Mouse (Mus musculus) thymus, adult 18-20 months (tissue): Measurements from ENCODE around the gene Spaca4.

Experiments used
- DNase-seq, 2 experiments: peaks; one replicate each; pipeline ENCODE4 v3.0.0; 2022; ENCODE audit warnings: mixed read lengths in 2 of 2

Spaca4 gene

DNA sequence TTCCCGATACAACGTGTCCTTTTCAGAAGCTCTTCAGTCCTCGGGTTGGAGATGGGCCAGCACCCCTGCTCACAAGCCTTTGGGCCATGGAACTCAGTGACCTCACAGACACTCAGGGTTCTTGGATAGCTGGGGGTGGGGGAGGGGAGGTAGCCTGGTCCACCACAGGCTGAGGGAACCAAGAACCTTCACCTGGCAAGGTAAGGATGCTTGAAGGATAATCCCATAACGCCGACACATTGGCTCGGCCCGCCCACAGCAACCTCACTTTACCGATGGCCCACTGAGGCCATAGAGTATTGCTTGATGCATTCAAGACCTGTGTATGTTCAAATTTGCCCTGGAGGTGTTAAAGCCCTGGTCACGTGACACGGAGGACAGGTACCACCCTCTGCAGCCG lies at the start of gene Spaca4:
Spaca4 (minus strand) TSS at position 101 of the 400 bp plus-strand sequence.
- DNase-seq = no peak

- DNase-seq = no peak
Observed at GRCm38 (mm10) chr7:45775237-45775636, 49.6 kb upstream of the Spaca4 start.

- DNase-seq = no peak
Observed at GRCm38 (mm10) chr7:45771101-45771500, 45.5 kb upstream of the Spaca4 start.

- DNase-seq = no peak
Observed at GRCm38 (mm10) chr7:45770427-45771082, 44.9 kb upstream of the Spaca4 start.

DNA sequence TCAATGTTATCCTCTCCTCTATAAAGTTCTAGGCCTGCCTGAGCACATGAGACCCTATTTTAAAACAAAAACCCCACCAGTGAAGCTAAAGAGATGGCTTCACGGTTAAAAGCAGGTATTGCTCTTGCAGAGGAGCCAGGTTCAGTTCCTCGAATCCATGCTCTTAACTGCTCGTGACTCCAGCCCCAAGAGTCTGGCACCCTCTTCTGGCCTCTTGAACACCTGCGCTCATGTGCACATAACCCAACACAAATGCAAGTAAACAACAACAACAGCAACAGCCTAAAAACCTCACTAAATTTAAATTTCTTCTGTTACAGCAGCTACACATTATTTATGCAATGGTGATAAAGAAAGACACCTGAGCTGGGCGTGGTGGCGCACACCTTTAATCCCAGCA lies 41.9 kb upstream of the Spaca4 start:
- no peak for DNase-seq

GRCm38 (mm10) chr7:45766764-45767163 lies 41.2 kb upstream of the Spaca4 start:
- no peak for DNase-seq

GRCm38 (mm10) chr7:45765995-45766394 lies 40.4 kb upstream of the Spaca4 start:
- DNase-seq = no peak

- no peak for DNase-seq
Observed at GRCm38 (mm10) chr7:45760151-45760550, 34.5 kb upstream of the Spaca4 start.

DNA sequence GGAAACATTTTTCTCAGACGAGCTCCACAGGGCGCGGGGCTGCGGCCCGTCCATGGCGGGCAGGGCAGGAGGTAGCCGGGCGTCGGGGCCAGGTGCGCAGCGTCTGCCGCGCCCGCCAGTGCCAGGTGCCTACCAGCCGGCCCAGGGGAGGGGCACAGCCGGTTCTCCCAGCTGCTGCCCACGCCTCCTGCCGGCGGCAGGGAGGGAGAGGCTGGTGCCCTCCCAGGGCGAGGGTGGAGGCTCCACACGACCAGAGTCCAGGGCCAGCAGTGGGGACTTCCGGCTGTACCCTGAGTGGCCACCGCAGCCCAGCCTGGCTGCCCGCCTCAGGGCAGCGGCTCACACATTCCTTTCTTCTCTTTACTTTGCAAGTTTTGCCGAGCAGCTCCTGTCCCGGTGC lies 33.8 kb upstream of the Spaca4 start:
- DNase-seq = peak in 1 of 2 experiments; percentile 21

GRCm38 (mm10) chr7:45755703-45756102 lies 30.1 kb upstream of the Spaca4 start:
- DNase-seq = no peak

- DNase-seq = no peak
Observed at GRCm38 (mm10) chr7:45750162-45750561, 24.5 kb upstream of the Spaca4 start.

GRCm38 (mm10) chr7:45749401-45749800 lies 23.8 kb upstream of the Spaca4 start:
- no peak for DNase-seq

DNA sequence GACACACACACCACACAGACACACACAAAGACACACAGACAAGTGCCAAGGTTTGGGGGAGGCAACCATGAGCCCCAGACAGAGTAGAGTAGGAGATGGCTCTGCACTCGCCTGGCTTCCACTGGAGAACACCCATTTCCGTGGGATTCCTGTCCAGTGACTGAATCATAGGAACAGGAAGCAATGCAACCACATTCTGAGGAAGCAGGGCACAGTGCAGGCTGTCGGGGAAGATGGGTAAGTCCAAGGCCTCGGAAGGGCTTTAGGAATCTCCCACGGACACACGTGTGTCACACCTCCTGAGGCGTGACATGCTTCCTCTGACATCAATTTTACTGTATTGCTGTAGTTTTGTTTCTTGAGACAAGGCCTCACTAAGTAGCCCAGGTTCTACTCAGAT lies 22.5 kb upstream of the Spaca4 start:
- no peak for DNase-seq

DNA sequence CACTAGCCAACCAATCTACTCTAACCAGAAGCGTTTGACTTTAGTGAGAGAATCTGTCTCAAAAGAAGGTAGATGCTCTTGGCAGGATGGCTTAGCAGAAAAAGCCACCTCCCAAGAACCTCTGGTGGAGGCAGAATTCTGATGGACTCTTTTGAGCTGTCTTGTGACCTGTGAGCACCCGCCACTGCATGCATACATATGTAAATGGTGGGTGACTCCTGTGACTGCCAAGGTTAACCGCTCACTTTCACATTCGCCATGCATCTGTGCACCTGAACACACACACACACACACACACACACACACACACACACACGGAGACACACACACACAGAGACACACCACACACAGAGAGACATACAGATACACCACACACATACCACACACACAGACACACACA lies 21.8 kb upstream of the Spaca4 start:
- DNase-seq = no peak

- no peak for DNase-seq
Observed at GRCm38 (mm10) chr7:45746518-45746917, 20.9 kb upstream of the Spaca4 start.

GRCm38 (mm10) chr7:45744387-45744786 lies 18.8 kb upstream of the Spaca4 start:
- no peak for DNase-seq

- no peak for DNase-seq
Observed at GRCm38 (mm10) chr7:45742338-45742737, 16.7 kb upstream of the Spaca4 start.

DNA sequence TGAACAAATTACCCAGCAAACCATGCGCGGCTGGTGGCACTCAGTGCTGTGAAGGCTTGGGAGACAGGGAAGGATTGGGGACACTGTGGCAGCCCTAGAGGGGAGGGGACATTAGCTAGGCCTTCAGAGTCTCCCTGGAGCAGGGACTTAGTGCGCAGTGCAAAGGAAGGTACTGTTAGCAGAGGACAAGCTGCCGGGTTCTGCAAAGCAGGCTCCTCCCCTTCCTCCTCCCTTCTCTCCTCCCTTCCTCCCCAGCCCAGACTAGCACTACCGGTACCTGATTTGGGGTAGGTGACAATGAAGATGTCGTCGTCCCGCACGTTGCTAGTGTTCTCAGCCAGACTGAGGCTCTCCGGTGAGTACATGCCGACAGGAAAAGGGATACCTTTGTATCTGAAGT lies 16.2 kb upstream of the Spaca4 start:
- DNase-seq = peak in 1 of 2 experiments; percentile 59

DNA sequence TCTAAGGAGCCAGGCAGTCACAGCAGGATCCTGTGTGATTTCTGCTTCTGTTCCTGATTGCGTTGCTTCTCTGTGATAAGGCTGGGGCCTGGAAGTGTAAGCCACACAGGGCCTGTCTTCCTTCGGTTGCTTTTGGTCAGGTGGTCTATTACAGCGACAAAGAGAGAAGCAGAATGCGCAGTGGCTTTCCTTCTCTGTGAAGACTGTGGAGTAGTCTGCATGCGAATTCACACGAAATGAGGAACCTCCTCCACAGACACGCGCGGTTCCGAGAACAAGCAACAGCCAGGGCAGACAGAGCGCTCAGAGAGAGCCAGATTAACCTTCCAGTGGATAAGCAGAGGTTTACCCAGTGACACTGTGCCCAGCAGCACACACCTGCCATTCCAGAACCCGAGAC lies 15.7 kb upstream of the Spaca4 start:
- DNase-seq = no peak

GRCm38 (mm10) chr7:45739820-45740219 lies 14.2 kb upstream of the Spaca4 start:
- DNase-seq = no peak

DNA sequence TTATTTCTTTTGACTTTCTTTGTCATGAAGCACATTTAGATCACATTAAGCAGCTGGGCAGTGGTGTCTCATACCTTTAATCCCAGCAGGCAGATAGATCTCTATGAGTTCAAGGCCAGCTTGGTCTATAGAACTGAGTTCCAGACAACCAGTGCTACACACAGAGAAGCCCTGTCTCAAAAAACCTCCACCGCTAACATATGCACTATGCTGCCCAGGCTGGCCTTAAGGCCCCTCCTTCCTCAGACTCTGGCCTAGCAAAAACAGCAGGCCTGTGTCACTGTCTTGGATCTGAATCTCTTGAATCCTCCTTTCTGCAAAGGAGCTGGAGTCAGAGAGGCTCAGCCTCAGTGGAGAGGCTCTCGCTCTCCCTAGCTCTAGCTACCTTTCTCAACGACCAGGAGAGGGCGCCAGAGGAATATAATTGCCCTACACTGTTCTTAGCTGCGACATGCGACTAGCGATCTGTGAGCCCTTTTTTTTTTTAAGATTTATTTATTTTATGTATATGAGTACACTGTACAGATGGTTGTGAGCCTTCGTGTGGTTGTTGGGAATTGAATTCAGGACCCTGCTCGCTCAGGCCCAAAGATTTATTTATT lies 13.7 kb upstream of the Spaca4 start:
- DNase-seq = peak in 1 of 2 experiments; percentile 71

- peak; percentile 74 to 87 for DNase-seq
Observed at GRCm38 (mm10) chr7:45733477-45733876, 7.9 kb upstream of the Spaca4 start.

DNA sequence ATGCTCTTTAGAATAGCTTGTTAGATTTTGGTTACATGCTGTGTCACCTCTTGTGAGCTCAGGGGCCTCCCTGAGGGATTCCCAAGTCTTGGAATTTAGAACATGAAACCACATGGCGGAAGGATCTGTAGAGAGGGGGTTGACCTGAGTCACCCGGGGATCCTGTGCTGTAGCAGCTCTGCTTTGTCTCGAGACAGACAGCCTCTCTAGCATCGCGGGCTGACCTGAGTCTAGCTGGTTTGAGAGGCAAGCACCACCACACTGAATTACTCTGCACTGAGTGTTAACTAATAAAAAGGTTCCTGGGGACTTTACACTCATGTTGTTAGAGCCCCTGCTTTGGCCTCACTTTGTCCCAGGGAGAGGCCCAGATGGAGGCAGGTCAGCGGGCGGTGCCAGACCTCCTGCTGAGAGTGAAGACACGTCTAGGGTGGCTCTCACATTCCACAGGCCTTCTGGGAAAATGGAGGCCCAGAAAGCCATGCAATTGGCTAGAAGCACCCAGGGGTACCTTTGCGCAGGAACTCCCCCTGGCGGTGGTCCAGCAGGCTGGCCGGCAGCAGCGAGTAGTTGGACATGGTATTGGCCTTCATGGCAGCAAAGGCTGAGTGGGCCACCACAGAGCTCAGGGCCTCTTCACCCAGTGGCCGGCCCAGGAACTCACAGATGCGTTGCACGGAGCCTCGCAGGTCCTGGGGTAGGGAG lies 5.3 kb upstream of the Spaca4 start:
- DNase-seq = peak; percentile 34 to 43

GRCm38 (mm10) chr7:45727625-45728024 lies 2.0 kb upstream of the Spaca4 start:
- no peak for DNase-seq
